Mouse (Mus musculus) G1E (cell line): Measurements from ENCODE around the gene Gm11042. TPM values are rescaled to one million over a fixed set of nuclear protein-coding genes. Genes with fewer than 3 reads are reported as not detected.

Experiments
- ATAC-seq: 2 replicates; pipeline ENCODE4 v1.8.0; 2016; ENCODE audit warnings: mild to moderate bottlenecking; ENCODE audit not compliant: insufficient number of reproducible peaks, poor library complexity, low FRiP score, severe bottlenecking; ENCODE audit errors: extremely low read depth
- DNase-seq: peaks from one replicate; pipeline ENCODE4 v3.0.0; 2012; ENCODE audit warnings: low spot score
- H3K27me3 ChIP-seq: 2 replicates; pipeline ENCODE4 v1.6.1; 2012; ENCODE audit warnings: mild to moderate bottlenecking, low read length, inconsistent platforms; ENCODE audit not compliant: insufficient read depth
- H3K36me3 ChIP-seq: replicated peaks from 2 replicates; pipeline ENCODE3; 2012; ENCODE audit warnings: mild to moderate bottlenecking, inconsistent platforms
- H3K4me1 ChIP-seq: 2 replicates; pipeline ENCODE4 v1.6.1; 2012; ENCODE audit warnings: low read depth, low read length, inconsistent platforms, mixed read lengths; ENCODE audit not compliant: insufficient read depth
- H3K4me3 ChIP-seq: 2 replicates; pipeline ENCODE4 v1.5.1; 2012; ENCODE audit warnings: low read depth, mild to moderate bottlenecking, inconsistent platforms, low read length, moderate library complexity, mixed read lengths
- H3K9me3 ChIP-seq: replicated peaks from 2 replicates; pipeline ENCODE4 v1.6.1; 2012; ENCODE audit warnings: inconsistent platforms
- CTCF ChIP-seq: IDR thresholded peaks from 2 replicates; pipeline ENCODE4 v1.5.1; 2012; ENCODE audit warnings: low read depth, low read length, inconsistent platforms, mixed read lengths
- GATA1 ChIP-seq: IDR thresholded peaks from 2 replicates; pipeline ENCODE4 v1.6.1; 2012; ENCODE audit warnings: borderline replicate concordance, low read length, inconsistent platforms, mixed read lengths
- GATA2 ChIP-seq: IDR thresholded peaks from 2 replicates; pipeline ENCODE4 v1.6.1; 2012; ENCODE audit warnings: low read depth, low read length, inconsistent platforms, borderline replicate concordance
- POLR2AphosphoS5 ChIP-seq: IDR thresholded peaks from 2 replicates; pipeline ENCODE4 v1.6.1; 2012; ENCODE audit warnings: low read depth, low read length, inconsistent platforms; ENCODE audit not compliant: insufficient replicate concordance
- TAL1 ChIP-seq: conservative IDR thresholded peaks from 2 replicates; pipeline ENCODE4 v1.6.1; 2012; ENCODE audit warnings: low read depth, low read length, inconsistent platforms, mixed read lengths
- polyA plus RNA-seq: library from polyadenylated mRNA; stranded (reverse); fragments of >175 nt; gene quantifications from 2 replicates; pipeline ENCODE4 v1.2.3, GENCODE M21; 2012
- total RNA-seq, 2 experiments: library from RNA; stranded (forward) in 1 of 2; stranded (reverse) in 1 of 2; fragments of 200-1000 nt in 1 of 2; fragments of >200 nt in 1 of 2; fragmentation: Nextera tagmentation in 1 of 2; gene quantifications; 2 replicates each; pipeline ENCODE4 v1.2.3; 2014 to 2017

The Gm11042 gene
- total and polyA plus RNA-seq, 3 experiments: not detected

- H3K27me3 ChIP-seq: no peaks in the 10 kb centered on the region
- no peak overlapping the region for H3K4me3 ChIP-seq
- TF ChIP-seq GATA1 (no peak), GATA2 (no peak), POLR2AphosphoS5 (no peak), TAL1 (no peak), CTCF (no peak)
- DNase-seq (no peak), ATAC-seq (no peak)
- no peaks in the 10 kb centered on the region for H3K36me3 ChIP-seq
- no peaks in the 10 kb centered on the region for H3K4me1 ChIP-seq
- peaks cover 17% of the 10 kb centered on the region for H3K9me3 ChIP-seq
Observed at GRCm38 (mm10) chr12:74277265-74277664, 38.9 kb downstream of the Gm11042 start.

GRCm38 (mm10) chr12:74272545-74272944, 43.6 kb downstream of the Gm11042 start:
- no peak for TF ChIP-seq GATA1
- no peak for TF ChIP-seq CTCF
- no peak for TF ChIP-seq GATA2
- Histone ChIP-seq H3K9me3 (peaks cover 29% of the 10 kb centered on the region), H3K4me3 (no peak overlapping the region), H3K27me3 (no peaks in the 10 kb centered on the region), H3K36me3 (no peaks in the 10 kb centered on the region), H3K4me1 (no peaks in the 10 kb centered on the region)
- ATAC-seq (no peak), DNase-seq (no peak)

GRCm38 (mm10) chr12:74268644-74269285, 47.4 kb downstream of the Gm11042 start:
- ATAC-seq: no peak
- DNase-seq: no peak
- Histone ChIP-seq H3K4me1 (no peaks in the 10 kb centered on the region), H3K36me3 (no peaks in the 10 kb centered on the region), H3K9me3 (peaks cover 27% of the 10 kb centered on the region), H3K4me3 (no peak overlapping the region), H3K27me3 (no peaks in the 10 kb centered on the region)
- TF ChIP-seq CTCF: no peak
- TF ChIP-seq TAL1: no peak
- no peak for TF ChIP-seq GATA1
- TF ChIP-seq POLR2AphosphoS5: no peak
- no peak for TF ChIP-seq GATA2

GRCm38 (mm10) chr12:74267049-74267448, 49.1 kb downstream of the Gm11042 start:
- Histone ChIP-seq H3K4me1 (no peaks in the 10 kb centered on the region), H3K27me3 (no peaks in the 10 kb centered on the region), H3K36me3 (no peaks in the 10 kb centered on the region), H3K9me3 (peaks cover 26% of the 10 kb centered on the region), H3K4me3 (no peak overlapping the region)
- DNase-seq (no peak), ATAC-seq (no peak)
- no peak for TF ChIP-seq GATA1
- TF ChIP-seq POLR2AphosphoS5: no peak
- TF ChIP-seq CTCF: no peak
- no peak for TF ChIP-seq GATA2
- no peak for TF ChIP-seq TAL1
